Mouse (Mus musculus) Patski (cell line): ENCODE measurements around the gene Snta1. TPM values are rescaled to one million over a fixed set of nuclear protein-coding genes. Genes with fewer than 3 reads are reported as not detected.

Source experiments
- ATAC-seq: fragments of 100-300 bp; one replicate; pipeline ENCODE4 v1.8.0; 2021
- CTCF ChIA-PET: fragments of 350-600 bp; sonication (Branson Sonifier 250); formaldehyde crosslinking; loops from one replicate; lab custom pipeline; 2022; ENCODE audit warnings: inconsistent platforms; lab: Charles Lee
- POLR2A ChIA-PET: fragments of 350-600 bp; sonication (Branson Sonifier 250); formaldehyde crosslinking; loops from one replicate; lab custom pipeline; 2022; ENCODE audit warnings: antibody characterized with exemption, inconsistent platforms; lab: Charles Lee
- DNase-seq: peaks from one replicate; pipeline ENCODE4 v3.0.0-alpha.2; 2011; ENCODE audit warnings: low read depth, low spot score
- H3K27me3 ChIP-seq: fragments of 371-371 bp; one replicate; pipeline ENCODE4 v1.5.1; 2021
- CTCF ChIP-seq: fragments of 100-300 bp; IDR thresholded peaks from one replicate; pipeline ENCODE4 v1.5.1; 2021
- in situ Hi-C: fragments of 300-500 bp; cut with MboI; formaldehyde crosslinking; loops from 3 replicates; pipeline ENCODE4 v1.11.1; 2018; ENCODE audit warnings: low pct_unique_long_range_greater_than_20kb, mixed read lengths
- polyA plus RNA-seq: library from polyadenylated mRNA; unstranded; gene quantifications from one replicate; pipeline ENCODE4 v1.2.3, GENCODE M21; 2021

The Snta1 gene
- polyA plus RNA-seq, 1 experiment from 2014 or later: 30.2 TPM

GRCm38 (mm10) chr2:154425522-154425921, 17.6 kb upstream of the Snta1 start:
- ChIA-PET POLR2A (no interaction called here), CTCF (interaction anchor here (0.7 to 1.6 kb wide), 6 partner anchors 9 to 161 kb away, joined by 3 to 7 read pairs (median 4); no protein-coding TSS in a partner anchor)
- peak; percentile 41 for TF ChIP-seq CTCF
- no peak for ATAC-seq
- no peaks in the 10 kb centered on the region for H3K27me3 ChIP-seq
- in situ Hi-C loops: no loop called here
- no peak for DNase-seq

GRCm38 (mm10) chr2:154423548-154423947, 15.6 kb upstream of the Snta1 start:
- in situ Hi-C loops: loop anchor here (25.0 kb wide), 1 partner anchor 514 kb away; no protein-coding TSS in a partner anchor
- CTCF ChIA-PET: no interaction called here
- TF ChIP-seq CTCF: no peak
- ATAC-seq: no peak
- POLR2A ChIA-PET: no interaction called here
- H3K27me3 ChIP-seq: no peaks in the 10 kb centered on the region
- DNase-seq: no peak

GRCm38 (mm10) chr2:154422181-154422580, 14.3 kb upstream of the Snta1 start:
- no peak for TF ChIP-seq CTCF
- H3K27me3 ChIP-seq: no peaks in the 10 kb centered on the region
- DNase-seq (no peak), ATAC-seq (peak; percentile 12)
- ChIA-PET POLR2A (no interaction called here), CTCF (interaction anchor here (0.7 to 0.9 kb wide), 2 partner anchors 11 to 117 kb away, joined by 3 to 4 read pairs; no protein-coding TSS in a partner anchor)
- in situ Hi-C loops: loop anchor here (25.0 kb wide), 1 partner anchor 515 kb away; no protein-coding TSS in a partner anchor

GRCm38 (mm10) chr2:154420942-154421731, 13.2 kb upstream of the Snta1 start:
- DNase-seq (no peak), ATAC-seq (no peak)
- ChIA-PET CTCF (interaction anchor here (0.9 to 1.5 kb wide), 2 partner anchors 9 to 12 kb away, joined by 4 to 5 read pairs; no protein-coding TSS in a partner anchor), POLR2A (no interaction called here)
- in situ Hi-C loops: loop anchor here (25.0 kb wide), 1 partner anchor 516 kb away; no protein-coding TSS in a partner anchor
- TF ChIP-seq CTCF: no peak
- no peaks in the 10 kb centered on the region for H3K27me3 ChIP-seq

GRCm38 (mm10) chr2:154419631-154420515, 12.0 kb upstream of the Snta1 start:
- no peaks in the 10 kb centered on the region for H3K27me3 ChIP-seq
- CTCF ChIA-PET: interaction anchor here (1.5 to 1.7 kb wide), 2 partner anchors 9 to 10 kb away, joined by 5 to 8 read pairs; no protein-coding TSS in a partner anchor
- POLR2A ChIA-PET: interaction anchor here (0.6 to 0.7 kb wide), 3 partner anchors 10 to 167 kb away, joined by 3 read pairs; no protein-coding TSS in a partner anchor
- in situ Hi-C loops: loop anchor here (5.0 to 25.0 kb wide), 2 partner anchors 122 to 517 kb away; no protein-coding TSS in a partner anchor
- DNase-seq (no peak), ATAC-seq (no peak)
- TF ChIP-seq CTCF: no peak

GRCm38 (mm10) chr2:154418001-154418400, 10.1 kb upstream of the Snta1 start:
- ATAC-seq: no peak
- CTCF ChIA-PET: interaction anchor here (1.3 to 2.0 kb wide), 5 partner anchors 8 to 184 kb away, joined by 4 to 8 read pairs (median 4); no protein-coding TSS in a partner anchor
- H3K27me3 ChIP-seq: no peaks in the 10 kb centered on the region

GRCm38 (mm10) chr2:154417107-154417506, 9.2 kb upstream of the Snta1 start:
- CTCF ChIA-PET: interaction anchor here (1.3 to 2.0 kb wide), 5 partner anchors 9 to 184 kb away, joined by 4 to 7 read pairs (median 4); partner anchors contain the start of gene Cbfa2t2
- peak; percentile 51 for ATAC-seq
- peak; percentile 91 for TF ChIP-seq CTCF

More at GRCm38 (mm10) chr2:154418001-154418400, 10.1 kb upstream of the Snta1 start:
- DNase-seq: no peak
- in situ Hi-C loops: loop anchor here (5.0 to 25.0 kb wide), 2 partner anchors 124 to 519 kb away; no protein-coding TSS in a partner anchor
- POLR2A ChIA-PET: no interaction called here
- no peak for TF ChIP-seq CTCF

GRCm38 (mm10) chr2:154412018-154412666, 4.2 kb upstream of the Snta1 start:
- DNase-seq: no peak
- CTCF ChIA-PET: interaction anchor here (0.7 to 1.4 kb wide), 4 partner anchors 22 to 201 kb away, joined by 3 to 5 read pairs (median 4); partner anchors contain the start of genes 4930519P11Rik and Zfp341
- in situ Hi-C loops: loop anchor here (5.0 to 25.0 kb wide), 2 partner anchors 180 to 525 kb away; no protein-coding TSS in a partner anchor
- H3K27me3 ChIP-seq: no peaks in the 10 kb centered on the region
- ATAC-seq: no peak
- POLR2A ChIA-PET: no interaction called here
- TF ChIP-seq CTCF: peak; percentile 73

More at GRCm38 (mm10) chr2:154417107-154417506, 9.2 kb upstream of the Snta1 start:
- POLR2A ChIA-PET: no interaction called here
- in situ Hi-C loops: loop anchor here (5.0 to 25.0 kb wide), 2 partner anchors 125 to 520 kb away; no protein-coding TSS in a partner anchor
- DNase-seq: no peak
- H3K27me3 ChIP-seq: no peaks in the 10 kb centered on the region

- in situ Hi-C loops: loop anchor here (5.0 to 25.0 kb wide), 2 partner anchors 182 to 527 kb away; no protein-coding TSS in a partner anchor
- ChIA-PET POLR2A (interaction anchor here (0.6 to 1.0 kb wide), 2 partner anchors 133 to 203 kb away, joined by 3 read pairs; partner anchors contain the start of genes 4930519P11Rik and Zfp341), CTCF (interaction anchor here (1.4 to 1.5 kb wide), 4 partner anchors 21 to 203 kb away, joined by 4 to 5 read pairs (median 4); partner anchors contain the start of genes 4930519P11Rik, Pxmp4 and Zfp341)
- DNase-seq (peak; percentile 84), ATAC-seq (peak; percentile 48)
- peak; percentile 17 for TF ChIP-seq CTCF
- H3K27me3 ChIP-seq: no peaks in the 10 kb centered on the region
Measured at GRCm38 (mm10) chr2:154410355-154410754, 2.5 kb upstream of the Snta1 start.
